Mouse (Mus musculus) liver, adult 2 months (tissue): ENCODE measurements around the gene Abraxas1.

Experiments
- CTCF ChIP-seq: fragments of 200-500 bp; IDR thresholded peaks from 2 replicates; pipeline ENCODE4 v1.5.1; 2011; ENCODE audit warnings: low read depth, low read length, control low read depth
- POLR2A ChIP-seq: fragments of 200-500 bp; IDR thresholded peaks from 2 replicates; pipeline ENCODE4 v1.6.1; 2011; ENCODE audit warnings: low read length, control low read depth; ENCODE audit not compliant: insufficient read depth; ENCODE audit errors: extremely low read depth

GRCm38 (mm10) chr5:100794084-100794483 lies 26.7 kb downstream of the Abraxas1 start:
- no peak for TF ChIP-seq CTCF
- TF ChIP-seq POLR2A: no peak
